Mouse (Mus musculus) kidney, adult 18-20 months (tissue): ENCODE measurements around the gene Nlk.
"Not testable (repeated sequence)": the region's sequence is repeated elsewhere in the genome, so short reads cannot be mapped to it uniquely, and the experiment has no call there.

Experiments used
- DNase-seq: peaks from one replicate; pipeline ENCODE4 v3.0.0; 2021

Nlk gene

GRCm38 (mm10) chr11:78540358-78540757 lies 156.8 kb downstream of the Nlk start:
- no peak for DNase-seq

GRCm38 (mm10) chr11:78536690-78537084 lies 160.5 kb downstream of the Nlk start:
- no peak for DNase-seq

GRCm38 (mm10) chr11:78536080-78536689 lies 161.0 kb downstream of the Nlk start, which contains the start of the genes Tnfaip1 and Ift20:
Gene Tnfaip1 (minus strand): TSS chr11:78536332.
Gene Ift20 (plus strand): TSS chr11:78536361.
- DNase-seq = peak; percentile 97

GRCm38 (mm10) chr11:78535376-78536079 lies 161.6 kb downstream of the Nlk start:
- DNase-seq = peak; percentile 54

GRCm38 (mm10) chr11:78534516-78534915 lies 162.7 kb downstream of the Nlk start:
- DNase-seq = no peak

- not testable (repeated sequence) for DNase-seq
Measured at GRCm38 (mm10) chr11:78531515-78531914, 165.7 kb downstream of the Nlk start.

- peak; percentile 49 for DNase-seq
Measured at GRCm38 (mm10) chr11:78531046-78531445, 166.1 kb downstream of the Nlk start.

- DNase-seq = no peak
Measured at GRCm38 (mm10) chr11:78530001-78530400, 167.2 kb downstream of the Nlk start.

- DNase-seq = no peak
Measured at GRCm38 (mm10) chr11:78528714-78529113, 168.5 kb downstream of the Nlk start.

GRCm38 (mm10) chr11:78524838-78525237 lies 172.3 kb downstream of the Nlk start:
- DNase-seq = no peak

GRCm38 (mm10) chr11:78523241-78523955 lies 173.8 kb downstream of the Nlk start:
- DNase-seq = no peak

GRCm38 (mm10) chr11:78522481-78522997 lies 174.6 kb downstream of the Nlk start:
- DNase-seq = peak; percentile 42

- no peak for DNase-seq
Measured at GRCm38 (mm10) chr11:78521880-78522279, 175.3 kb downstream of the Nlk start.

- no peak for DNase-seq
Measured at GRCm38 (mm10) chr11:78518931-78519330, 178.2 kb downstream of the Nlk start.
